Mouse (Mus musculus) heart, adult 11 months (tissue): ENCODE data around the gene Hoxa11.
A peak's percentile ranks its signal among the peaks of the same experiment; 100 is the strongest.

ENCODE experiments used
- DNase-seq: peaks from one replicate; pipeline ENCODE4 v3.0.0; 2022

Hoxa11 gene

GRCm38 (mm10) chr6:52230516-52231165 is 15.0 kb downstream of the Hoxa11 start, which contains the start of gene Hoxa9:
Hoxa9 (minus strand) TSS chr6:52231089.
- peak; percentile 82 for DNase-seq

GRCm38 (mm10) chr6:52229558-52230416 is 15.8 kb downstream of the Hoxa11 start:
- DNase-seq: no peak

- DNase-seq: no peak
These were observed 16.8 kb downstream of the Hoxa11 start for GRCm38 (mm10) chr6:52228475-52229465.

- no peak for DNase-seq
These were observed 18.0 kb downstream of the Hoxa11 start for GRCm38 (mm10) chr6:52227470-52228222.

GRCm38 (mm10) chr6:52226569-52227257 is 18.9 kb downstream of the Hoxa11 start:
- DNase-seq: no peak

GRCm38 (mm10) chr6:52225612-52226568 is 19.7 kb downstream of the Hoxa11 start:
- peak; percentile 94 for DNase-seq

- no peak for DNase-seq
These were observed 20.6 kb downstream of the Hoxa11 start for GRCm38 (mm10) chr6:52224895-52225611.

GRCm38 (mm10) chr6:52223939-52224760 is 21.5 kb downstream of the Hoxa11 start:
- DNase-seq: no peak

GRCm38 (mm10) chr6:52222729-52223128 is 22.9 kb downstream of the Hoxa11 start:
- no peak for DNase-seq

- DNase-seq: peak; percentile 90
These were observed 23.5 kb downstream of the Hoxa11 start for GRCm38 (mm10) chr6:52221993-52222685.

- DNase-seq: peak; percentile 97
These were observed 24.1 kb downstream of the Hoxa11 start, which contains the start of gene Hoxa7 for GRCm38 (mm10) chr6:52221337-52221992. Hoxa7 (minus strand) TSS chr6:52221854.

- no peak for DNase-seq
These were observed 24.7 kb downstream of the Hoxa11 start for GRCm38 (mm10) chr6:52220865-52221310.

GRCm38 (mm10) chr6:52220003-52220864 is 25.4 kb downstream of the Hoxa11 start:
- peak; percentile 90 for DNase-seq

GRCm38 (mm10) chr6:52219234-52219942 is 26.2 kb downstream of the Hoxa11 start:
- no peak for DNase-seq

GRCm38 (mm10) chr6:52218643-52219215 is 26.9 kb downstream of the Hoxa11 start:
- no peak for DNase-seq
